Mouse (Mus musculus) lung, adult 2 months (tissue): ENCODE measurements around the gene Crxos.

Source experiments
- CTCF ChIP-seq: fragments of 200-500 bp; IDR thresholded peaks from 2 replicates; pipeline ENCODE4 v1.5.1; 2011; ENCODE audit warnings: mild to moderate bottlenecking, low read length, control low read depth; ENCODE audit not compliant: insufficient read depth
- POLR2A ChIP-seq: fragments of 200-500 bp; IDR thresholded peaks from 2 replicates; pipeline ENCODE4 v1.6.1; 2011; ENCODE audit warnings: low read depth, mild to moderate bottlenecking, control low read depth, low read length, borderline replicate concordance; ENCODE audit errors: extremely low read depth

DNA sequence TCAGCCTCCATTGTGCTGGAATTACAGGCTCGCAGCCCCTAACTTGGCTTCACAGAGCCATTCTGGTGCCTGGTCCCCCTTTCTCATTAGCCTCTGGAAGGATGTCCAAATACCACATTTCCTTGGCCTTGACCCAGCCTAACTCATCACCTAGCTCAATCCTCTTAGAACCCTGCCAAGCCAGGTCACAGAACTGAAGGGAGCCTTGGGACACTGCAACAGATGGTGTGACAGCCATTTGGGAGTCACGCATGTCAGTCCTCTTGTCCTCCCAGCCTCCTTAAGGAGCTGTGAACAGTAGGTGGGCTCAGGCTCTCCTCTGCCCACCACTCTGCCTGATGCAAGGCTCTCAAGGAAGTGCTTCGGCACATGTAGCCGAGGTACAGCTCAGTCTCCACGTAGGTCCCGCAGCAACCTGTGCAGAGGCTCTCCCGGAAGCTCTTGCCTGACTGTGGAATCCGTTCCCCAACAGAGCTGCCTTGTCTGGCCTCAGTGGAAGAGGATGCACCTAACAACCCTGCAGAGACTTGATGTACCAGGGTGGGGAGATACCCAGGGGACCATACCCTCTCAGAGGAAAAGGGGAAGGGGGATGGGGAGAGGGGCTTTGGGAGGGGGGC, 25.7 kb downstream of the Crxos start:
- TF ChIP-seq CTCF (no peak), POLR2A (no peak)
